Mouse (Mus musculus) cerebellum, postnatal 4 days (tissue): ENCODE measurements around the gene Slc1a3.
A peak's percentile ranks its signal among the peaks of the same experiment; 100 is the strongest.

Source experiments
- DNase-seq, 2 experiments: peaks; one replicate each; pipeline ENCODE4 v3.0.0; 2022; ENCODE audit warnings: low spot score in 2 of 2, mixed read lengths in 1 of 2

Gene Slc1a3

GRCm38 (mm10) chr15:8614701-8615100 lies 95.9 kb downstream of the Slc1a3 start:
- DNase-seq = no peak

- no peak for DNase-seq
Measured at GRCm38 (mm10) chr15:8605538-8606188, 104.9 kb downstream of the Slc1a3 start.

GRCm38 (mm10) chr15:8602362-8602761 lies 108.2 kb downstream of the Slc1a3 start:
- no peak for DNase-seq

GRCm38 (mm10) chr15:8601312-8602146 lies 109.0 kb downstream of the Slc1a3 start:
- DNase-seq = no peak

- no peak for DNase-seq
Measured at GRCm38 (mm10) chr15:8596375-8596900, 114.1 kb downstream of the Slc1a3 start.

DNA sequence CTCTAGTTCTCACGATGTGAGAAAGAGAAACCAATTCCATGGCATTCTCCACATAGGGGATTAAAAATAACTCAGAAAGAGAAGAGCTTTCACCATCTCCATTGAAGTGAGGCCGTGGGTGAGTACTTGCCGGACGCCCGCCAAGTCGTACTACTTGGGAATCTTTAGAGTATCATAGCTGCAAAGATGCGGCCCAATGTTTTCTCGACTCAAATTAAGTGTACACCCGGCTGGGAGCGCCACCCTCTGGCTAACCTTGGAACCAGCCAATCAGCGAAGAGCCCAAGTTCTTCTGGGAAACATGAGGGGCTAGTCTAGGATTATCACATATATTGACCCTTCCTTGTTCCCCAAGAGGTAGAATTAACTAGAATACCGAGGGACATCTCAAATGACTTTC lies 115.3 kb downstream of the Slc1a3 start:
- DNase-seq = no peak

DNA sequence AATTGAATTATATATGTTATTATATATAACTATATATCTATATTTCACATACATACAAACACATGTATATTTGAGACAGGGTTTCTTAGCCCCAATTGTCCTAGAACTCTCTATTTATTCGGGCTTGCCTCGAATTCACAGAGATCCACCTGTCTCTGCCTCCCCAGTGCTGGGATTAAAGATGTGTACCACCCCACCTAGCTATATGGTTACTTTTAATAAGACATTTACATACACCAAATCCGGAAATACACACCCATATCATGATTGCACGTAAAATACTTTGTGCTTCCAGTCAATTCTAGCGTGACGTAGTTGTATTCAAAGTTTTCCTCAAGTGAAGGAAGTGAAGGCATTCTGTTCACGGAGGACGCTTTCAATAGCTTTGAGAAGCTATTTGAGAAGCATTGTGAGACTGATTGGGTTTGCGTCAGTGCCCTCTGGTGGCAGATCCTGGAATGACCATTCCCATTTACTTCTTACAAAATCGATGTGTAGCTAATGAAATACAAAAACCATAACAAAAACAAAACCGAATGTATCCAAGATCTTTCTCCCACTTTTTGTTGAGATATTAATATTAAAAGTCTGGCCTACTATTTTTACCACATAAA lies 121.0 kb downstream of the Slc1a3 start:
- peak; percentile 44 to 66 for DNase-seq

- no peak for DNase-seq
Measured at GRCm38 (mm10) chr15:8588065-8588464, 122.5 kb downstream of the Slc1a3 start.

GRCm38 (mm10) chr15:8586822-8587281 lies 123.7 kb downstream of the Slc1a3 start:
- peak in 1 of 2 experiments; percentile 41 for DNase-seq
